Mouse (Mus musculus) liver, embryonic 16.5 days (tissue): Measurements from ENCODE around the gene Frmd4b. TPM values are rescaled to one million over a fixed set of nuclear protein-coding genes. Genes with fewer than 3 reads are reported as not detected.
A peak's percentile ranks its signal among the peaks of the same experiment; 100 is the strongest.
"Not testable (repeated sequence)": the region's sequence is repeated elsewhere in the genome, so short reads cannot be mapped to it uniquely, and the experiment has no call there.

ENCODE experiments used
- ATAC-seq: fragments of 200-750 bp; cut with Nextera tagmentation; 2 replicates; pipeline ENCODE4 v1.8.0; 2017; ENCODE audit warnings: low read depth, mild to moderate bottlenecking, moderate number of reproducible peaks, moderate library complexity
- H3K27ac ChIP-seq: fragments of 300-500 bp; sonication (generic); 2 replicates; pipeline ENCODE4 v1.5.1; 2014; ENCODE audit warnings: mild to moderate bottlenecking, low read length
- H3K27me3 ChIP-seq: fragments of 300-500 bp; sonication (generic); 2 replicates; pipeline ENCODE4 v1.6.1; 2014; ENCODE audit warnings: low read depth, low read length, mixed read lengths; ENCODE audit not compliant: control insufficient read depth, insufficient read depth
- H3K36me3 ChIP-seq: fragments of 300-500 bp; sonication (generic); 2 replicates; pipeline ENCODE4 v1.6.1; 2014; ENCODE audit warnings: mild to moderate bottlenecking; ENCODE audit not compliant: control insufficient read depth, insufficient read depth
- H3K4me1 ChIP-seq: fragments of 300-500 bp; sonication (generic); 2 replicates; pipeline ENCODE4 v1.6.1; 2014; ENCODE audit warnings: low read depth, low read length, mixed read lengths; ENCODE audit not compliant: control insufficient read depth
- H3K4me2 ChIP-seq: fragments of 300-500 bp; sonication (generic); 2 replicates; pipeline ENCODE4 v1.6.1; 2014; ENCODE audit warnings: low read depth, low read length, mixed read lengths
- H3K4me3 ChIP-seq: fragments of 300-500 bp; sonication (generic); 2 replicates; pipeline ENCODE4 v1.5.1; 2014; ENCODE audit warnings: low read depth, mild to moderate bottlenecking, low read length
- H3K9ac ChIP-seq: fragments of 300-500 bp; sonication (generic); 2 replicates; pipeline ENCODE4 v1.6.1; 2014; ENCODE audit warnings: low read depth, low read length
- H3K9me3 ChIP-seq: fragments of 300-500 bp; sonication (generic); replicated peaks from 2 replicates; pipeline ENCODE4 v1.6.1; 2016; ENCODE audit warnings: low read length; ENCODE audit not compliant: control insufficient read depth
- WGBS: fragments of 180-500 bp; shearing (Covaris S2); extraction: QIAGEN DNeasy Blood & Tissue Kit; methylation state at CpG from one replicate; pipeline ENCODE4 v1.1.7; 2014; ENCODE audit not compliant: insufficient replicate concordance; 5-methylcytosine and 5-hydroxymethylcytosine counted together
- polyA plus RNA-seq: library from polyadenylated mRNA; unstranded; fragments of >200 nt; fragmentation: Nextera tagmentation; extraction: Ambion mirVana; gene quantifications from 2 replicates; pipeline ENCODE4 v1.2.1, GENCODE M21; 2015

Frmd4b gene
- polyA plus RNA-seq, 1 experiment from 2014 or later, result 8.9 TPM

DNA sequence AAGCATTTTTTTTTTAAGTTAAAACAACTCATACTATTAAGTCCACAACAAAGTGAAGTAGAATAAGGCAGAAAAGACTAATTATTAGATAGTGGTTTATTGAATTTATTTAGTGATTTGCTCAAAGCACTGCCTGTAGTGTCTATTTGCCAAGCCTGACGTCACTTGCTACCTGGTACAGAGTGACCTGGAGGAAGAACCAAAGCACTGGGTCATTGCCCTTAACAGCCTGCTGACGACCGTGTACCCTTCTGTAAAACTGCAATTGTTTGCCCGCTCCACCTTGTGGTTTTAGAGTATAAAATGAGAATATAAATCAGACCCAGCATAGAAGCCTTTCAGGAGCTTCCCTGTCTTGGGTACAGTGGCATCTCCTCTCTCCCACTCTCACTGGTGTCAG, 355.1 kb downstream of the Frmd4b start:
- no peak overlapping the region for H3K9ac ChIP-seq
- 49% methylated on average over 4 of the region's 4 CpGs for WGBS
- ATAC-seq, result peak; percentile 43; the same call in 1 of the 2 replicates

DNA sequence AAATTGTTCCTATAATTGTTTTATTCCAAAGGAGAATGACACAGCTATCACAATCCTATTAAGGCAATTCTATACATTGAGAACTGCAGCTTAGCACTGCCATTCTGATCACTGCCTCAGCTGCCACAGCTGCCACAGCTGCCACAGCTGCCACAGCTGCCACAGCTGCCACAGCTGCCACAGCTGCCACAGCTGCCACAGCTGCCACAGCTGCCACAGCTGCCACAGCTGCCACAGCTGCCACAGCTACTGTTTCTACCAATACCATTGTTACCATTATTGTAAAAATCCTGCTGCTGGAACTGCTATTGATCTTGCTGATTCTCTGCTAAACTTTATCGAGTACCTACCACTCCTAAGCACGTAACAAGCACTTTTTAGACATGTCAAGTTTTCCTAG, 357.4 kb downstream of the Frmd4b start:
- not testable (repeated sequence) for H3K4me1 ChIP-seq, H3K9ac ChIP-seq, ATAC-seq, H3K4me2 ChIP-seq, H3K36me3 ChIP-seq, H3K4me3 ChIP-seq, H3K27me3 ChIP-seq, H3K27ac ChIP-seq, H3K9me3 ChIP-seq
- 61% methylated on average over 2 of the region's 2 CpGs for WGBS

More for the DNA sequence above, 355.1 kb downstream of the Frmd4b start:
- H3K36me3 ChIP-seq, result no peaks in the 10 kb centered on the region
- no peaks in the 10 kb centered on the region for H3K27me3 ChIP-seq
- H3K4me3 ChIP-seq, result no peak overlapping the region
- no peaks in the 10 kb centered on the region for H3K4me1 ChIP-seq
- no peaks in the 10 kb centered on the region for H3K9me3 ChIP-seq
- H3K4me2 ChIP-seq, result no peak overlapping the region
- H3K27ac ChIP-seq, result no peak overlapping the region

DNA sequence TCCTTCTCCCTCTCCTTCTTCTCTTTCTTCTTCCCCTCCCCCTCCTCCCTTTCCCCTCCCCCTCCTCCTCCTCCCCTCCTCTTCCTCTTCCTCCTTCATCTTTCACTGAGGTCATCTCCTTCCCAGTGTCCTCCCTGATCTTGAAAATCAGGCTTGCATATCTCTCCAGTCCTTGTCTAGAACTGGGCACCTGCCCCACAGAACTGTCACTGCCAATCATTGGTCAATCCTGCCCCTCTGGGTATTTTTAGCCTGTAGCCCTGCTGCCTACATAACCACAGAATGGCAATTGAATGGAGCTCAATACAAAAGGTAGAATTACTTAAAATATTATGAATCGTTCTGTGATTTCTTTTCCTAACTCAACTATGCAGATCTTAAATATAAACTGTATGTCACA, 358.9 kb downstream of the Frmd4b start:
- Histone ChIP-seq H3K4me1 (no peaks in the 10 kb centered on the region), H3K27ac (no peak overlapping the region), H3K4me2 (no peak overlapping the region), H3K4me3 (no peak overlapping the region), H3K9ac (no peak overlapping the region), H3K27me3 (no peaks in the 10 kb centered on the region), H3K36me3 (no peaks in the 10 kb centered on the region), H3K9me3 (no peaks in the 10 kb centered on the region)
- 65% methylated on average over 1 of the region's 1 CpGs for WGBS
- no peak for ATAC-seq

- Histone ChIP-seq H3K4me2 (no peak within 1 kb of the TSS), H3K36me3 (no peaks in the 10 kb centered on the region), H3K4me1 (no peaks in the 10 kb centered on the region), H3K4me3 (no peak within 1 kb of the TSS), H3K27ac (no peak within 1 kb of the TSS), H3K27me3 (no peaks in the 10 kb centered on the region), H3K9me3 (no peaks in the 10 kb centered on the region), H3K9ac (no peak within 1 kb of the TSS)
- ATAC-seq, result no peak
- WGBS, result 42% methylated on average over 9 of the region's 9 CpGs
These were observed 364.6 kb downstream of the Frmd4b start, which contains the start of gene Lmod3 for GRCm38 (mm10) chr6:97252711-97253221. Gene Lmod3, minus strand, starts transcription at chr6:97252759.

DNA sequence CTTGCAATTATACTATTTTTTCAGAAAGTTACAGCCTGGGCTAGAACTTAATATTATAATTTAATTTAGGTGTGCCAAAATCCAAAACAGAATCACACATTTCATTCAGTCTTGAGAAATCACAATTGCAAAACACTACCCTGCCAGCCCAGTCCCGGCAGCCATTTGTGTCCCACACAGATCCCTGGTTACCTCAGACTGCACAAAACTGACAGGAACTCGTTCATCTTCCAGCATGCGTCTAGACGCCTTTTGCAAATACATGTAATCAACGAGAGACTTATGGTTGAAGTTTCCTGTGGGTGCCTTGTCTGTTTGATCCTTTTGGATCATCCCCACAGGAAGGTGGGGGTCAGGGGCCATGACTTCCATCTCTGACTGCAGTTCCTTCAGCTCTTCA, 365.3 kb downstream of the Frmd4b start:
- no peak overlapping the region for H3K4me3 ChIP-seq
- no peak overlapping the region for H3K4me2 ChIP-seq
- no peaks in the 10 kb centered on the region for H3K36me3 ChIP-seq
- no peak for ATAC-seq
- H3K9ac ChIP-seq, result no peak overlapping the region
- WGBS, result 25% methylated on average over 5 of the region's 5 CpGs
- no peak overlapping the region for H3K27ac ChIP-seq
- H3K4me1 ChIP-seq, result no peaks in the 10 kb centered on the region
- H3K27me3 ChIP-seq, result no peaks in the 10 kb centered on the region
- no peaks in the 10 kb centered on the region for H3K9me3 ChIP-seq

DNA sequence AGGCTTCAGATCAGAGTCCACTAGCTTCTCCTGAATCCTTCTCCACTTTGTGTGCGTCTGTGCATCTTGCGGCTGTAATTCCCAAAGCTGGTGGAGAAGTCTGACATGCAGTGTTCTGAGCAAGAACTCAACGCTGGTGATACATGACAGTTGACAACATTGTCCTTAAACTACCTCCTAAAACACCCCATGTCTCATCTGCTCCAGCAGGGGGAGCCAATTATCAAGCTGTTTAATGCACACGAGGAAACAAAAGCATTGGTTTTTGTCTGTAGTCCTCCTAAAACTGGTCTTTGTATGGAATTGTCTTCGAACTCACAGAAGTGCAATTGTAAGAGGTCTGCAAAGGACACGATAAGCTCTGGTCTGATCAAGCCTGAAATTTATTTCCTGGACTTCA, 366.4 kb downstream of the Frmd4b start:
- Histone ChIP-seq H3K27me3 (no peaks in the 10 kb centered on the region), H3K4me1 (no peaks in the 10 kb centered on the region), H3K4me3 (no peak overlapping the region), H3K9ac (no peak overlapping the region), H3K36me3 (no peaks in the 10 kb centered on the region), H3K4me2 (no peak overlapping the region), H3K27ac (no peak overlapping the region), H3K9me3 (no peaks in the 10 kb centered on the region)
- WGBS, result 31% methylated on average over 6 of the region's 6 CpGs
- no peak for ATAC-seq

- no peak overlapping the region for H3K4me2 ChIP-seq
- H3K27ac ChIP-seq, result no peak overlapping the region
- no peaks in the 10 kb centered on the region for H3K4me1 ChIP-seq
- no peak for ATAC-seq
- H3K36me3 ChIP-seq, result no peaks in the 10 kb centered on the region
- H3K9me3 ChIP-seq, result no peaks in the 10 kb centered on the region
- H3K9ac ChIP-seq, result no peak overlapping the region
- no peak overlapping the region for H3K4me3 ChIP-seq
- no peaks in the 10 kb centered on the region for H3K27me3 ChIP-seq
These were observed 372.1 kb downstream of the Frmd4b start for GRCm38 (mm10) chr6:97245200-97245599.

DNA sequence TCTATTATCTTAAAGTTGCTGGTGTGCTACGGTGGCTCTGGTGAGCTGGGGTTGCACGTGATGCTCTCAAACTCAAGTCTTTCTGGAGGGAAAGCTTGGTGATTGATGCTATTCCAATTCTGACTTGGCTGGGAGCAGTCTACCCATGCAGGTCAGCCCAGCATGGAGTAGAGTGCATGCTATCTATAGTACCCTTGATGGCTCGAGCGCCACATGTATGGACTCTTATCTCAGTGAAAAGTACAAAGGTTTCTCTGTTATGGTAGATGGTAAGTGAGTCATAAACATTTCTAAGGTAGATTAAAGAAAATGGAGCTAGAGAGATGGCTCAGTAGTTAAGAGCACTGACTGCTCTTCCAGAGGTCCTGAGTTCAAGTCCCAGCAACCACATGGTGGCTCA, 374.8 kb downstream of the Frmd4b start:
- Histone ChIP-seq H3K4me2 (no peak overlapping the region), H3K27ac (no peak overlapping the region), H3K9ac (no peak overlapping the region), H3K4me1 (no peaks in the 10 kb centered on the region), H3K36me3 (no peaks in the 10 kb centered on the region), H3K4me3 (no peak overlapping the region), H3K27me3 (no peaks in the 10 kb centered on the region), H3K9me3 (no peaks in the 10 kb centered on the region; the same call in 1 of the 2 replicates)
- no peak for ATAC-seq
- WGBS, result 70% methylated on average over 4 of the region's 4 CpGs

- Histone ChIP-seq H3K27me3 (no peaks in the 10 kb centered on the region), H3K4me3 (no peak overlapping the region), H3K9me3 (no peaks in the 10 kb centered on the region; the same call in 1 of the 2 replicates), H3K27ac (no peak overlapping the region), H3K4me1 (no peaks in the 10 kb centered on the region), H3K36me3 (no peaks in the 10 kb centered on the region), H3K9ac (no peak overlapping the region), H3K4me2 (no peak overlapping the region)
- 75% methylated on average over 5 of the region's 5 CpGs for WGBS
- ATAC-seq, result no peak
These were observed 377.2 kb downstream of the Frmd4b start for GRCm38 (mm10) chr6:97240092-97240491.
